Mouse (Mus musculus) ES-Bruce4 (cell line): ENCODE data around the gene Bhmt2.

ENCODE experiments used
- CTCF ChIP-seq: IDR thresholded peaks from one replicate; pipeline ENCODE4 v1.8.1; 2011; ENCODE audit warnings: low read depth, low read length
- POLR2A ChIP-seq: IDR thresholded peaks from one replicate; pipeline ENCODE4 v1.8.1; 2011; ENCODE audit warnings: low read length; ENCODE audit not compliant: insufficient read depth

- no peak for TF ChIP-seq POLR2A
- no peak for TF ChIP-seq CTCF
These were observed 25.5 kb downstream of the Bhmt2 start for GRCm38 (mm10) chr13:93648387-93649130.
